Mouse (Mus musculus) neural tube, embryonic 12.5 days (tissue): ENCODE measurements around the gene Cxcr5. TPM values are rescaled to one million over a fixed set of nuclear protein-coding genes. Genes with fewer than 3 reads are reported as not detected.
A peak's percentile ranks its signal among the peaks of the same experiment; 100 is the strongest.

Experiments used
- ATAC-seq: fragments of 200-750 bp; cut with Nextera tagmentation; 2 replicates; pipeline ENCODE4 v1.8.0; 2017; ENCODE audit warnings: low read depth, mild to moderate bottlenecking, moderate TSS enrichment, moderate library complexity; ENCODE audit not compliant: low FRiP score
- H3K27ac ChIP-seq: fragments of 300-500 bp; sonication (generic); 2 replicates; pipeline ENCODE4 v1.5.1; 2016
- H3K27me3 ChIP-seq: fragments of 300-500 bp; sonication (generic); replicated peaks from 2 replicates; pipeline ENCODE4 v1.6.1; 2016; ENCODE audit warnings: mild to moderate bottlenecking
- H3K36me3 ChIP-seq: fragments of 300-500 bp; sonication (generic); 2 replicates; pipeline ENCODE4 v1.6.1; 2016; ENCODE audit warnings: mild to moderate bottlenecking
- H3K4me1 ChIP-seq: fragments of 300-500 bp; sonication (generic); 2 replicates; pipeline ENCODE4 v1.6.1; 2016
- H3K4me2 ChIP-seq: fragments of 300-500 bp; sonication (generic); replicated peaks from 2 replicates; pipeline ENCODE4 v1.6.1; 2016; ENCODE audit warnings: mild to moderate bottlenecking
- H3K4me3 ChIP-seq: fragments of 300-500 bp; sonication (generic); 2 replicates; pipeline ENCODE4 v1.5.1; 2016
- H3K9ac ChIP-seq: fragments of 300-500 bp; sonication (generic); 2 replicates; pipeline ENCODE4 v1.6.1; 2016; ENCODE audit warnings: mild to moderate bottlenecking
- H3K9me3 ChIP-seq: fragments of 300-500 bp; sonication (generic); 2 replicates; pipeline ENCODE4 v1.6.1; 2016; ENCODE audit warnings: mild to moderate bottlenecking
- WGBS: fragments of 180-500 bp; shearing (Covaris S2); methylation state at CpG from one replicate; pipeline ENCODE4 v1.1.7; 2016; 5-methylcytosine and 5-hydroxymethylcytosine counted together
- polyA plus RNA-seq: library from polyadenylated mRNA; unstranded; fragments of >200 nt; fragmentation: Nextera tagmentation; extraction: Ambion mirVana; gene quantifications from 2 replicates; pipeline ENCODE4 v1.2.1, GENCODE M21; 2016

The Cxcr5 gene
- polyA plus RNA-seq, result not detected in 2 replicates

DNA sequence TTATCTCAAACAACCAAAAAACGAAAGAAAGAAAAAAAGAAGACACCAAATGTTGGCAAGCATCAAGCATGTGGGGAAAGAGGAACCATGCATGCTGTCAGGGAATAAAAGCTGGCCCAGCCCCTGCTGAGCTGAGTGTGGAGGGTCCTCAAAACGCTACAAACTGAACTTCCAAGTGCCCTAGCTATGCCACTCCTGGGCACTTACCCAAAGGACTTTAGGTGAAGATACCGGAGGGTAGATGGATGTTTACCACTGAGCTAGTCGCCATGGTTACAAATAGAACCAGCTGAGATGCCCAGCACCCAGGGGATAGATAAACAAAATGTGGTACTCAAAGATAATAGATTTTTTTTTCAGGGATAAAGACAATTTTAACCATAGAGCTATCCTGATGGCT, at the start of gene Cxcr5:
Cxcr5 (minus strand) TSS at position 281 of the 400 bp plus-strand sequence.
- no peak within 1 kb of the TSS for H3K27ac ChIP-seq
- no peak within 1 kb of the TSS for H3K4me2 ChIP-seq
- no peaks in the 10 kb centered on the region for H3K36me3 ChIP-seq
- no peak within 1 kb of the TSS for H3K4me3 ChIP-seq
- H3K27me3 ChIP-seq, result no peaks in the 10 kb centered on the region
- H3K4me1 ChIP-seq, result no peaks in the 10 kb centered on the region
- WGBS, result 63% methylated on average over 4 of the region's 4 CpGs
- no peaks in the 10 kb centered on the region for H3K9me3 ChIP-seq
- ATAC-seq, result no peak
- H3K9ac ChIP-seq, result no peak within 1 kb of the TSS

- Histone ChIP-seq H3K4me1 (peaks cover 16% of the 10 kb centered on the region), H3K27me3 (no peaks in the 10 kb centered on the region), H3K4me2 (no peak overlapping the region), H3K9me3 (no peaks in the 10 kb centered on the region), H3K27ac (no peak overlapping the region), H3K9ac (no peak overlapping the region), H3K4me3 (no peak overlapping the region), H3K36me3 (peaks cover 73% of the 10 kb centered on the region)
- WGBS, result 97% methylated on average over 25 of the region's 25 CpGs
- ATAC-seq, result no peak
Observed at GRCm38 (mm10) chr9:44610371-44610770, 48.7 kb upstream of the Cxcr5 start.

DNA sequence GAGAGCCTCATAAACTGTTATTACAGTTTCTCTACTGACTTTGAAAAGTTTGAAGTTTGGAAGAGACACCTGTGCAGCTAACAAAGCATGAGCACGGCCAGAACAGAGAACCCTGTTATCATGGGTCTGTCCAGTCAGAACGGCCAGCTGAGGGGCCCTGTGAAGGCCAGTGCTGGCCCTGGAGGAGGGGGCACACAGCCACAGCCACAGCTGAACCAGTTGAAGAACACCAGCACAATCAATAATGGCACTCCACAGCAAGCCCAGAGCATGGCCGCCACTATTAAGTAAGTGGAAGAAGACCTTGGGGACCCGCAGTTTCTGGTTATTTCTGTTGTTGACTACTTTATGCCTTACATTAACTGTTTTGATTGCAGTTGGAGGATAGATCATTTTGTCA, 45.6 kb upstream of the Cxcr5 start:
- peaks cover 42% of the 10 kb centered on the region for H3K36me3 ChIP-seq
- 71% methylated on average over 4 of the region's 4 CpGs for WGBS
- H3K9me3 ChIP-seq, result no peaks in the 10 kb centered on the region
- H3K4me3 ChIP-seq, result no peak overlapping the region
- ATAC-seq, result no peak
- H3K4me2 ChIP-seq, result peak overlapping the region; percentile 68
- peaks cover 23% of the 10 kb centered on the region for H3K4me1 ChIP-seq
- H3K27ac ChIP-seq, result no peak overlapping the region
- no peaks in the 10 kb centered on the region for H3K27me3 ChIP-seq
- H3K9ac ChIP-seq, result no peak overlapping the region

GRCm38 (mm10) chr9:44606646-44607045, 45.0 kb upstream of the Cxcr5 start:
- no peaks in the 10 kb centered on the region for H3K27me3 ChIP-seq
- no peaks in the 10 kb centered on the region for H3K9me3 ChIP-seq
- 78% methylated on average over 4 of the region's 4 CpGs for WGBS
- H3K4me2 ChIP-seq, result peak overlapping the region; percentile 68
- no peak overlapping the region for H3K27ac ChIP-seq
- H3K4me1 ChIP-seq, result peaks cover 23% of the 10 kb centered on the region
- no peak for ATAC-seq
- H3K9ac ChIP-seq, result no peak overlapping the region
- peaks cover 38% of the 10 kb centered on the region for H3K36me3 ChIP-seq
- no peak overlapping the region for H3K4me3 ChIP-seq

- Histone ChIP-seq H3K4me3 (peak overlapping the region; percentile 99), H3K27me3 (no peaks in the 10 kb centered on the region), H3K9me3 (no peaks in the 10 kb centered on the region), H3K36me3 (peaks cover 30% of the 10 kb centered on the region), H3K4me1 (peaks cover 23% of the 10 kb centered on the region), H3K27ac (peak overlapping the region; percentile 99), H3K9ac (peak overlapping the region; percentile 100), H3K4me2 (peak overlapping the region; percentile 68)
- no peak for ATAC-seq
- 2% methylated on average over 13 of the region's 13 CpGs for WGBS
Observed at GRCm38 (mm10) chr9:44605616-44606165, 44.0 kb upstream of the Cxcr5 start.

DNA sequence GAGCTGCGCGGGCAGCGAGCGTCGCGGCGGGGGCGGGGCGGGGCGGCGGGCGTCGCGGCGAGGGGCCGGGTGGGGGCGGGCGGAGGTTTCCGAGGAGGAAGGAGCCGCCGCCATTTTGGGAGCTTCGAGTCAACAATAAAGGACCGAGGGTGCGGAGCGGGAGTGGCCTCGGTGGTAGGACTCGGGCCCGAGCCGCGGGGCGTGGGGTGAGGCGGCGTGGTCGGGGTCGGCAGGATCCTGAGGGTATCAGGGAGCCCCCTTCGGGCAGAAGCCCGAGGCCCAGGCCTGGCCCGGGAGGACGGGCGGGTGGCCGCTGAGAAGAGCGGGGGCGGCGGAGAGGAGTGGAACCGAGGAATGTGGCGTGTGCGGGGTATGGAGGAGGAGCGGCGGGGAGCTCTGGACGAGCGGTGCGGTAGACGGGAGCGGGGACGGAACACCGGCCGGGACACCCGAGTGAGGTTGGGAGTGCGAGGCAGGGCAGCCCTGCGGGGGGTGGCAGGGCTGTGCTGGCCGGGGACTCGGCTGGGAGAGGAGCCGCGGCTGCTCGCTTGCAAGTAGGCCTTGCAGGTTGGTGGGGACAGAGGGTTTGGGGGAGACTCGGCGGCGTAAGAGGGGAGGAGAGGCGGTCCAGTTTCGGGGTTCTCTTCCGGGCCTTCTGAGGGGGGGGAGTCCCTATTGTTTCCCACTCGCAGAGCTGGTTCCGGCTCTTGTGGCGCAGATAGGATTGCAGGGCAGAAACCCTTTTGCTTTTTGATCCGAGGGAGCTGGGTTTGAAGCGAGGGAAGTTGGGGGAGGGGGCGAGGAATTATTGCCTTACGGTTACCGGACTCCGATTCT, 43.3 kb upstream of the Cxcr5 start, which contains the start of gene Ddx6:
Ddx6 (plus strand) TSS at position 114 of the 837 bp plus-strand sequence.
- 1% methylated on average over 67 of the region's 80 CpGs for WGBS
- Histone ChIP-seq H3K27ac (peak within 1 kb of the TSS; percentile 99), H3K9ac (peak within 1 kb of the TSS; percentile 100), H3K9me3 (no peaks in the 10 kb centered on the region), H3K27me3 (no peaks in the 10 kb centered on the region), H3K4me2 (peak within 1 kb of the TSS; percentile 88), H3K4me1 (peaks cover 23% of the 10 kb centered on the region), H3K4me3 (peak within 1 kb of the TSS; percentile 99), H3K36me3 (peaks cover 23% of the 10 kb centered on the region)
- ATAC-seq, result peak; percentile 77

DNA sequence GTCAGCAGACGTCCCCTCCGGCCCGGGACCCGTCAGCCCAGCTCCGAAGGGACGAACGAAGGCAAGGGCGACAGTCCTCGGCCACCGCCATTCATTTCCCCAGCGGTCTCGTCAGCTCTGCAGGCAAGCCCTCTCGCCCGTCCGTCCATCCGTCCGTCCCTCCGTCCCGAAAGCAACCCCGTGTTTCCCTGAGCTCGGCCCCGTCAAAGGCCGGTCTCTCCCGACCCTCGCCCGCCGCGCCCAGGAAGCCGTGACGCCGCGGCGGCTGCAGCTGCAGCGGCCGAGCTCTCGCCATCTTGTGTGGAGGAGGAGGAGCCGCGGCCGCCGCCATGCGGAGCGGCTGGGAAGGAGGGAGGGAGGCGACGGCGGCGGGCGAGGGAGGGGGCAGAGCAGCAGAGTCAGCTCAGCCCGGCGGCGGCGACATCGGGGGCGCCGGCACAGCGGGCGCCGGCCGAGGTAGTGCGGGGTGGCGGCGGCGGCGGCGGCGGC, 42.7 kb upstream of the Cxcr5 start:
- Histone ChIP-seq H3K4me1 (peaks cover 25% of the 10 kb centered on the region), H3K4me3 (peak overlapping the region; percentile 99), H3K36me3 (peaks cover 19% of the 10 kb centered on the region), H3K4me2 (peak overlapping the region; percentile 88), H3K9me3 (no peaks in the 10 kb centered on the region), H3K27ac (peak overlapping the region; percentile 99), H3K27me3 (no peaks in the 10 kb centered on the region), H3K9ac (peak overlapping the region; percentile 100)
- peak; percentile 71 for ATAC-seq
- under 1% methylated on average over 57 of the region's 65 CpGs for WGBS

- peak overlapping the region; percentile 99 for H3K4me3 ChIP-seq
- ATAC-seq, result peak; percentile 77
- peaks cover 31% of the 10 kb centered on the region for H3K4me1 ChIP-seq
- peak overlapping the region; percentile 100 for H3K9ac ChIP-seq
- WGBS, result under 1% methylated on average over 38 of the region's 38 CpGs
- H3K4me2 ChIP-seq, result peak overlapping the region; percentile 88
- peaks cover 15% of the 10 kb centered on the region for H3K36me3 ChIP-seq
- no peaks in the 10 kb centered on the region for H3K9me3 ChIP-seq
- peak overlapping the region; percentile 99 for H3K27ac ChIP-seq
- H3K27me3 ChIP-seq, result no peaks in the 10 kb centered on the region
Observed at GRCm38 (mm10) chr9:44603454-44604289, 42.0 kb upstream of the Cxcr5 start.

DNA sequence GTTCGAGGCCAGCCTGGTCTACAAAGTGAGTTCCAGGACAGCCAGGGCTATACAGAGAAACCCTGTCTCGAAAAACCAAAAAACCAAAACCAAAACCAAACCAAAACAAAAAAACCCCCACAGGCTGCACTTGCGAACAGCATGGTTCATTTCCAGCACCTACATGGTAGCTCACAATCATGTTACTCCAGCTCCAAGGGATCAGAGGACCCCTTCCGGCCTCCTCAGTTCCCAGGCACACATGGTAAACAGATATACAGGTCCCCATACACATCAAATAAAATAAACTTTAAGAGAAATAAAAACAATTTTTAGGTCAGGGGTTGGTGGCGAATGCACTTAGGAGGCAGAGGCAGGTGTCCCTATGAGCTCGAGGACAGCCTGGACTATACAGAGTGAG, 41.1 kb upstream of the Cxcr5 start:
- Histone ChIP-seq H3K9ac (no peak overlapping the region), H3K27ac (no peak overlapping the region), H3K27me3 (no peaks in the 10 kb centered on the region), H3K9me3 (no peaks in the 10 kb centered on the region), H3K36me3 (peaks cover 6% of the 10 kb centered on the region), H3K4me3 (peak overlapping the region; percentile 99; the same call in 1 of the 2 replicates), H3K4me1 (peaks cover 24% of the 10 kb centered on the region), H3K4me2 (peak overlapping the region; percentile 88)
- no peak for ATAC-seq
- WGBS, result 72% methylated on average over 6 of the region's 6 CpGs

DNA sequence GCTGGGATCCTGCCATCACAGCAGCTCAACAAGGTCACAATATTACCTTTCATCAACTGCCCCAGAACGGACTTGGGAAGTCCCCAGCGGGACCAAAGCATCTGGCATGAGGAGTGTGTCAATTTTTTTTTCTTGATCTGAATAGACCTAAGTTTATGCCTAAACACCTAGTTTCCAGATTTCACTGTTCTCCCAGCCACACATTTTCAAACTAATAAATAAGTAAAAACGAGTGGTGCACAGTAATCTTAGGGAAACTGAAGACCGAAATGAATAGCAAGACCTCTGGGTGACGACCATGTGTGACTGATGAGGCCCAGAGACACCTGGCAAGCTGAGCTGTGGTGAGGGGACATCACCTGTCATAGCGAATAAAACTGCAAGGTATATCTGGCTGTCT, 39.1 kb upstream of the Cxcr5 start:
- no peaks in the 10 kb centered on the region for H3K27me3 ChIP-seq
- no peaks in the 10 kb centered on the region for H3K36me3 ChIP-seq
- no peak overlapping the region for H3K4me3 ChIP-seq
- no peak for ATAC-seq
- no peaks in the 10 kb centered on the region for H3K9me3 ChIP-seq
- H3K4me2 ChIP-seq, result no peak overlapping the region
- no peak overlapping the region for H3K27ac ChIP-seq
- peaks cover 15% of the 10 kb centered on the region for H3K4me1 ChIP-seq
- 88% methylated on average over 6 of the region's 6 CpGs for WGBS
- H3K9ac ChIP-seq, result no peak overlapping the region

DNA sequence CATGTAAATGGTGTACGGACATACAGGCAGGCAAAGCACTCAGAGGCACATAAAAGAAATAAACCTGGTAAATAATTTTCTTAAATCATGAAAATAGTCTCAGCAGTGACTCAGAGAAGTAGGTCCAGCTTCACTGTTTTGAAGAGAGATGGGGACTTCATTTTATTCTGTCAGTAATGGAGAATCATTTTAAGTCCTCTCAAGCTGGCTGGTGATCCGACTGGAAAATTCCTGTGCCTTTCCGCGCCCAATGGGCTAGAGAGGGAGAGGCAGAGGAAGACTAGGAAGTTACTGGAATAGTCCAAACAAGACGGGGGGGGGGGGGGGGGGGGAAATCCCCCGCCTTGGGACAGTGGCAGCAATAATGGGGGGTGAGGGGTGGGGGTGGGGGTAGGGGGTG, 37.9 kb upstream of the Cxcr5 start:
- no peak overlapping the region for H3K27ac ChIP-seq
- no peaks in the 10 kb centered on the region for H3K27me3 ChIP-seq
- H3K4me3 ChIP-seq, result no peak overlapping the region
- peak overlapping the region; percentile 51; the same call in 1 of the 2 replicates for H3K4me2 ChIP-seq
- H3K9me3 ChIP-seq, result no peaks in the 10 kb centered on the region
- H3K4me1 ChIP-seq, result peaks cover 15% of the 10 kb centered on the region
- no peak overlapping the region for H3K9ac ChIP-seq
- ATAC-seq, result no peak
- no peaks in the 10 kb centered on the region for H3K36me3 ChIP-seq
- 25% methylated on average over 6 of the region's 6 CpGs for WGBS
